Mouse (Mus musculus): ENCODE data around the gene Slc25a44. TPM values are rescaled to one million over a fixed set of nuclear protein-coding genes. Genes with fewer than 3 reads are reported as not detected.
A peak's percentile ranks its signal among the peaks of the same experiment; 100 is the strongest.

Gene Slc25a44
- polyA plus RNA-seq, 1 experiment from 2014 or later, result 24.9 TPM

DNA sequence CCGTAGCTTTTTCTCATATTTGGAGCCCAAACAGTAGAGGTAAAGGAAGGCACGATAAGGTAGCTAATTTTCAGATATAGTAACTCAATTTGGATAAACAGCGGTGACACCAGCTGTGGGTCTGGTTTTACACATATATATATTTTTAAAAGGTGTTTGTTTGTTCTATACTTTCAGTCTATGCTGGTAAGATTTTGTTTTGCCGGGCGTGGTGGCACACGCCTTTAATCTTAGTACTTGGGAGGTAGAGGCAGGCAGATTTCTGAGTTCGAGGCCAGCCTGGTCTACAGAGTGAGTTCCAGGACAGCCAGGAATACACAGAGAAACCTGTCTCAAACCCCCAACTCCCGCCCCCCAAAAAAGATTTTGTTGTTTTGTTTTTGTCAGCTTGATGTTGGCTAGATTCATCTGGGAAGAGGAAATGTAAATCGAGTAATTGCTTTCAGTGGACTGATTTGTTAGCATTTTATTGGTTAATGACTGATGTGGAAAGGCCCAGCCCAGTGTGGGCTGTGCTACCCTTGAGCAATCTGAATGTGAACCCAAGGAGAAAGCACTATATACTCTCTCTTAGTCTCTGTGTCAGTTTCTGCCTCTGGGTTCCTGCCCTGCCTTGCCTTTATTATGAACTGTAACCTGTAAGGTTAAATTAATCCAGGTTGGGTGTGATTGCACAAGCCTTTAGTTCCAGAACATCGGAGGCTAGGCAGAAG is 925 bp upstream of the Slc25a44 start:
- H3K4me3 ChIP-seq, result no peak overlapping the region
- WGBS, result 89% methylated on average over 10 of the region's 10 CpGs

DNA sequence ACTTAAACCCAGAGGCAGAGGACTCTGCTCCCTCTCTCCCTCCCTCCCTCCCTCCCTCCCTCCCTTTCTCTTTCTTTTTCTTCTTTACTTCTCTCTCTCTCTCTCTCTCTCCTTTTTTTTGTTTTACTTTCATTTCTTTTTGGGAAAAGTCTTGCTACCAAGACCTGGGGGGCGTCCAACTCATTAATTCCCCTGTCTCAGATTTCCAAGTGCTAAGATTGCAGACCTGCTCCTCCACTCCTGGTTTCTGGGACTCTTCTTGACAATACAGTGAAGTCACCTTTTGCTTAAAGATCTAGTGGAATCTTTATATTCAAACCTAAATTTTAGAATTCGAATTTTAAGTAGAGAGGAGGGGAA is 371 bp upstream of the Slc25a44 start:
- H3K4me1 ChIP-seq, result peaks cover 28% of the 10 kb centered on the region
- H3K27me3 ChIP-seq, result no peaks in the 10 kb centered on the region
- H3K9ac ChIP-seq, result no peak overlapping the region
- no peaks in the 10 kb centered on the region for H3K9me3 ChIP-seq (replicated peaks)
- peaks cover 11% of the 10 kb centered on the region for H3K36me3 ChIP-seq
- H3K4me2 ChIP-seq (replicated peaks), result peak overlapping the region; percentile 93
- no peak for ATAC-seq (ENCODE audit: low FRiP score)
- H3K4me3 ChIP-seq, result peak overlapping the region; percentile 81; the same call in 1 of the 2 replicates
- WGBS, result 10% methylated on average over 2 of the region's 2 CpGs
- no peak overlapping the region for H3K27ac ChIP-seq

More for the DNA sequence above, 925 bp upstream of the Slc25a44 start:
- Histone ChIP-seq H3K36me3 (peaks cover 6% of the 10 kb centered on the region), H3K27me3 (no peaks in the 10 kb centered on the region), H3K4me2 (replicated peaks) (no peak overlapping the region), H3K4me1 (peaks cover 28% of the 10 kb centered on the region), H3K9ac (no peak overlapping the region), H3K9me3 (replicated peaks) (no peaks in the 10 kb centered on the region), H3K27ac (no peak overlapping the region)
- no peak for ATAC-seq (ENCODE audit: low FRiP score)

DNA sequence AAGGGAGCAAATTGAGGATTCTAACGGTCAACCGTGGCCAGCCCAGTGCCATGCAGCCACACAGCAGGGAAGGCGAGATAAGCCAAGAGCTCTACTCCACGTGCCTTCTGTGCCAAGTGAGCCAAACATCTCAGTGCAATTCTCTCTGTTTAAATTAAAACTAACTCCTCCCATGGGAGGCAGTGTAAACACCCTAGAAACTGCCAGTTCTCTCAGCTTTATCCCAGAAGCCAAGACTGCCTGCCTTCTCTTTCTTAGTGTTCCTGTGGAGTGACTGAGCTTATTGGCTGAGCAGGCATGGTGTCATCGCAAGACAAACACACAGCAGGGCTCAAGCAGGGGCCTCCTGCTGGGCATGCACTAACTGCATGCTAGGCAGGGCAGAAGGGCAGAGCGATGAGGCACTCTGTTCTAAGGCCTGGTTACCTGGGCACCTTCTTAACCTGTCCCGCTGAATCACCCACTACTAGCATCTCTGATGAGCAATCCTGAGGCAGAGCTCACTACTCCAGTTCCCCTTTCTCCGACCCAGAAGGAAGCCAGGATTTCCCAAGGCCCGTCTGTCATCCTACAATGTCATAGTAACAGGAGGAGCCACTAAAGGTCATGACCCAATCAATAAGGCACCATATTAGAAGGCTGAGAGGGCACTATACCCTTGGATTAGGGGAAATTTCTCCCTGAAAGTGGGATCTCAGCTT is 2.8 kb downstream of the Slc25a44 start:
- WGBS, result 26% methylated on average over 9 of the region's 9 CpGs
- Histone ChIP-seq H3K4me3 (no peak overlapping the region), H3K4me2 (replicated peaks) (no peak overlapping the region), H3K9ac (peak overlapping the region; percentile 13; the same call in 1 of the 2 replicates), H3K4me1 (peaks cover 28% of the 10 kb centered on the region), H3K27ac (no peak overlapping the region), H3K27me3 (no peaks in the 10 kb centered on the region), H3K9me3 (replicated peaks) (no peaks in the 10 kb centered on the region), H3K36me3 (peaks cover 43% of the 10 kb centered on the region)
- no peak for ATAC-seq (ENCODE audit: low FRiP score)

DNA sequence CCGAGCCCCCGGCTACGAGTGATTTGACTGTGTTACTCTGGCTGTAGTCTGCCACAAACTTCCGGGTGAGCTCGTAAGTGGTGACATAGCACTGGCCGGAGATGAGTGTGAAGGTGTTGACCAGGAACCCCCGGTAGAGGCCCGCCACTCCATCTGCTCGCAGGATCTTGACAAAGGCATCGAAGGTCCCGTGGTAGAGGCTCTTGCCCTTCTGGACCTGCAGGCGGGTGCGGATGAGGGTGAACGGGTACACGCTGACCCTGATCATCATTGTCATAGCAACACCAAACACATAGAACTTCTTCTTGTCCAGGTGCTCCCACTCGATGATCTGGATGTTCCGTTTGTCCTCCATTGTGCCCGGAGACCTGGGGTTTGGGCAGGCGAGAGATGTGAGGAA is 4.2 kb downstream of the Slc25a44 start:
- H3K4me2 ChIP-seq (replicated peaks), result no peak overlapping the region
- H3K4me3 ChIP-seq, result no peak overlapping the region
- no peaks in the 10 kb centered on the region for H3K9me3 ChIP-seq (replicated peaks)
- H3K36me3 ChIP-seq, result peaks cover 52% of the 10 kb centered on the region
- ATAC-seq (ENCODE audit: low FRiP score), result no peak
- H3K27me3 ChIP-seq, result no peaks in the 10 kb centered on the region
- H3K27ac ChIP-seq, result no peak overlapping the region
- peaks cover 28% of the 10 kb centered on the region for H3K4me1 ChIP-seq
- WGBS, result 96% methylated on average over 19 of the region's 19 CpGs
- no peak overlapping the region for H3K9ac ChIP-seq

DNA sequence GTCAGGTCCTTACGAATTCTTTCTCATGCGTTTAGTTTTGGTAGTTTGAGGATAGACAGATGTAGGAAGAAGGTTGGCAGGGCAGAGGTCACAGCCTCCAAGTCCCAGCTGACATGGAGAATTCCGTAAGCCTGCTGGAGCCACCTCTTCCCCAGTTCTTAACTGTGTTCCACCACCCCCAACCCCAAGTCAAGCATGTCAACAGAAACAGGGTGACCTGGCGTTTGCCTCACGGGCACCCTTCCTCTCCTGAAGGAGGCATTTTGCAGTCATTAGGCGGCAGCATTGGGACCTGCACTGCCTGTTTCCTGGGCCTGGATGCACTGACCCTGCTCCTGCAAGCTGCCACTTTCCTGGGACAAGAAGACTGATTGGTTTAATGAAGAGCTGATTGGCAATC is 6.9 kb downstream of the Slc25a44 start:
- ATAC-seq (ENCODE audit: low FRiP score), result no peak
- H3K9me3 ChIP-seq (replicated peaks), result no peaks in the 10 kb centered on the region
- H3K27ac ChIP-seq, result no peak overlapping the region
- H3K9ac ChIP-seq, result no peak overlapping the region
- no peak overlapping the region for H3K4me2 ChIP-seq (replicated peaks)
- H3K27me3 ChIP-seq, result no peaks in the 10 kb centered on the region
- peaks cover 14% of the 10 kb centered on the region for H3K4me1 ChIP-seq
- peaks cover 66% of the 10 kb centered on the region for H3K36me3 ChIP-seq
- no peak overlapping the region for H3K4me3 ChIP-seq
- WGBS, result 87% methylated on average over 6 of the region's 6 CpGs

DNA sequence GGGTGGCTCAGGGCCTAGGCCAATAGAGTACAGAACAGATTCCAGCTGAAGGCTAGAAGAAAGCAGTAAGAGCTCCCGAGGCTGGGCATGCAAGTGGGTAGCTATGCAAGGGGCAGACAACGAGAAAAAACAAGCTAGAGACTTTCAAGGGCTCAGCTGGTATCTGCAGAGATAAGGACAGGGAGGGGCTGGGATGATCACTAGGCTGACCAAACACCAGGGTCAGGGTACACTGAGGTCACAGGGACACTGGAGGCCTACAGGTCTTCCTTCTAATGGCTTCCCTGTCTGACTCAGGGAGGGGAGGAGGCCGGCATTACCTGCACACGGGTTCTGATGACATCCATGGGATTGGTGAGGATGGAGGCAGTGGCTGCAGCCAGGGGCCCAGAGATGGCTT is 9.3 kb downstream of the Slc25a44 start:
- H3K4me2 ChIP-seq (replicated peaks), result no peak overlapping the region
- H3K36me3 ChIP-seq, result peaks cover 73% of the 10 kb centered on the region

DNA sequence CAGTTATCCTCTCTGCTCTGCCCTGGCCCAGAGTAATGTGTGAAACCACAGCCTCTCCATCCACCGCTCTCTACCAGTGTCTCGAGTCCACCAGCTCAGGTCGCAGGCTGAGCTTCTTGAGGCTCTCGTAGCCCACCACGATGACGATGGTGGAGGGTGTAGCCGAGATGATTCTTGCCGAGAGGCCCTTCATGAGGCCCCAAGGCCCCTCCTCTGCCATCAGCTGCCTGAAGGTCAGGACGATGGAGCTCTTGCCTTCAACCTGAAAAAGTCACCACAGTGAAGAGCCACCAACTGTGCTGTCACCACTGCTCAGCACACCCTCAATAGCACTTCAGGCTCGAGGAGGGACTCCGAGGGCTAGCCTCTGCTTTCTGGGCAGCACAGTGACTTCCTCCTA is 12.3 kb downstream of the Slc25a44 start:
- Histone ChIP-seq H3K4me3 (no peak overlapping the region), H3K4me2 (replicated peaks) (no peak overlapping the region), H3K27ac (no peak overlapping the region), H3K27me3 (no peaks in the 10 kb centered on the region), H3K9ac (no peak overlapping the region), H3K4me1 (peaks cover 22% of the 10 kb centered on the region), H3K9me3 (replicated peaks) (no peaks in the 10 kb centered on the region), H3K36me3 (peaks cover 43% of the 10 kb centered on the region)
- 91% methylated on average over 11 of the region's 11 CpGs for WGBS
- ATAC-seq (ENCODE audit: low FRiP score), result no peak

More for the DNA sequence above, 9.3 kb downstream of the Slc25a44 start:
- Histone ChIP-seq H3K27me3 (no peaks in the 10 kb centered on the region), H3K9ac (no peak overlapping the region), H3K4me3 (no peak overlapping the region), H3K9me3 (replicated peaks) (no peaks in the 10 kb centered on the region), H3K27ac (no peak overlapping the region), H3K4me1 (peaks cover 5% of the 10 kb centered on the region)
- 79% methylated on average over 4 of the region's 4 CpGs for WGBS
- no peak for ATAC-seq (ENCODE audit: low FRiP score)

DNA sequence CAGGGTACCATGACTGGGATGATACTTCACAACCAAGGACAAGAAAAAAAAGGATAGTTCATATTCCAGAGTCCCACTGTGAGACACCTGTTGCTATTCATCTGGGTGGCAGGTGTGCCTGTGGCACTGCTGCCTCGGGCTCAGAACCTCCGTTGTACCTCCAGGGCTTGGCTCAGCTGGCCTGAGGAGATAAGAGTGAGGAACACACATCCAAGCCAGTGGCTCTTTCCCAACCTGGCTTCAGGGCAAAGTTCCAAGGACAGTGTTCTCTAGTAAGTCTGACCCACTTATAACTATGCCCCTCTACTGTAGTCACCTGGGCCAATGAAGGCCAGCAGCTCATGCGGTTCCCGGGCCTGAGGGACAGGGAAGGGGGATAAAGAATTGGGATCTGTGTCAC is 13.3 kb downstream of the Slc25a44 start:
- WGBS, result 92% methylated on average over 4 of the region's 4 CpGs
- Histone ChIP-seq H3K4me3 (no peak overlapping the region), H3K9ac (no peak overlapping the region), H3K27me3 (no peaks in the 10 kb centered on the region), H3K9me3 (replicated peaks) (no peaks in the 10 kb centered on the region), H3K4me2 (replicated peaks) (no peak overlapping the region), H3K4me1 (peaks cover 22% of the 10 kb centered on the region), H3K36me3 (peaks cover 34% of the 10 kb centered on the region), H3K27ac (no peak overlapping the region)
- ATAC-seq (ENCODE audit: low FRiP score), result no peak

DNA sequence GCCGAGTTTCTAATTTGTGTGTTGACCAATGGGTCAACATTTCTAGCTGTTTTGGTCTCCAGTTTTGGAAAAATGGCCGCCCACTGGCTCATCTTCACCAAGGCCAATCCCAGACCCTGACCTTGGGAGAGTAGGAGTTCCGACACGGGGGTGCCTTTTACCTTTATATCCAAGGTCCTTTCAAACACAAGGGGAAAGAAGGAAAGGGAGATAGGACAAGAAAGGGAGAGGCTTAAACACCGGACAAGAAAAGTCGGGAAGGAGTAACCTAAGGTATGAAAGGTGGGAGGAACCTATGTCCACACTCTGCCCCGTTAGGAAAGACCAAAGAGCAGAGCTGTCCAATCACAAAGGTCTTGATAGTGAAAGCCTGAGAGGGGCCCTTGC is 14.3 kb downstream of the Slc25a44 start:
- Histone ChIP-seq H3K27me3 (no peaks in the 10 kb centered on the region), H3K4me3 (peak overlapping the region; percentile 75), H3K4me1 (peaks cover 22% of the 10 kb centered on the region), H3K4me2 (replicated peaks) (peak overlapping the region; percentile 72), H3K36me3 (peaks cover 27% of the 10 kb centered on the region), H3K9ac (0 out of 2 replicates have a peak overlapping the region, but pooled peaks have one; percentile 86), H3K9me3 (replicated peaks) (no peaks in the 10 kb centered on the region), H3K27ac (peak overlapping the region; percentile 85)
- ATAC-seq (ENCODE audit: low FRiP score), result no peak
- 34% methylated on average over 7 of the region's 7 CpGs for WGBS

DNA sequence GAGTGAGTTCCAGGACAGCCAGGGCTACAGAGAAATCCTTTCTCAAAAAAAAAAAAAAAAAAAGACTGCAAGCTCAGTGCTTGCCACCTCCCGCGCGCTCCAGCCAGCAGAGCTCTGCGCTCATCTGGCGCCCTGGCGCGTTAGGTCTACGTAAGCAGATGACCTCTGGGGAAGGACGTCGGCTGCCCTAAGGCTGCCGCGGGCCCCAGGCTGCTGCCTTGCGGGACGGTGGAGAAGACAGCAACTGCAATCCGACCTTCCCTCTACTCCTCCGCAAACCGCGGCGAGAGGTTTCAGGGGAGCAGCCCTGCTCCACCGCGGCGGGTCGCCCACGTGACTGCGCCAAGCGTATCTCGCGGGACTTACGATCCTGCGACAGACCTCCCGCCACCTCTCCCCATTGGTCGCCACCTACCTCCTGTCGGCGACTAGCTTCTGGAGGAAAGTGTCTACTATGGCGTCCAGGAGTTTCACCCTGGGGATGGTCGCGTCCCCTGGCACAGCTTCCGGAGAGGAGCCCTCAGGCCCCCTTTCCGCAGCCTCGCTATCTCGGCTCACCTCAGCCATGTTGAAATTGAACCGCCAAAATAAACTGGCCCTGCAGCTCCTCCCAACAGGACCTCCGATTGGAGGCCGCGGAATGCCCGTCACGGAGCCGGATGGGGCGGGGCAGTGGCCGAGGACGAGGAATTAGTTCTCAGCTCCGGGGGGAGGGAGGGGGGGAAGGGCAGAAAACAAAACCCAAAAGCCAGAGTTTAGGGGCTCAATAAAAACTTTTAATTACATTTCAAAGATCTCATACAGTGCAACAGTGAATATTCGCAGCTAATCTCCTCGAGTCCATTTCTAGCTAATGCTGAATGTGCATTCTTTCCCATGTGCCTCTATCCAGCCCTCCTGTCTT is 14.9 kb downstream of the Slc25a44 start, which contains the start of gene Pmf1:
Gene Pmf1, minus strand, starts transcription at position 591 of the 904 bp plus-strand sequence.
- peaks cover 22% of the 10 kb centered on the region for H3K4me1 ChIP-seq
- H3K36me3 ChIP-seq, result peaks cover 25% of the 10 kb centered on the region
- H3K9me3 ChIP-seq (replicated peaks), result no peaks in the 10 kb centered on the region
- WGBS, result under 1% methylated on average over 54 of the region's 54 CpGs
- H3K4me3 ChIP-seq, result peak within 1 kb of the TSS; percentile 75
- no peaks in the 10 kb centered on the region for H3K27me3 ChIP-seq
- peak within 1 kb of the TSS; percentile 85 for H3K27ac ChIP-seq
- peak within 1 kb of the TSS; percentile 86 for H3K9ac ChIP-seq
- peak within 1 kb of the TSS; percentile 72 for H3K4me2 ChIP-seq (replicated peaks)
- peak; percentile 91 for ATAC-seq (ENCODE audit: low FRiP score)

DNA sequence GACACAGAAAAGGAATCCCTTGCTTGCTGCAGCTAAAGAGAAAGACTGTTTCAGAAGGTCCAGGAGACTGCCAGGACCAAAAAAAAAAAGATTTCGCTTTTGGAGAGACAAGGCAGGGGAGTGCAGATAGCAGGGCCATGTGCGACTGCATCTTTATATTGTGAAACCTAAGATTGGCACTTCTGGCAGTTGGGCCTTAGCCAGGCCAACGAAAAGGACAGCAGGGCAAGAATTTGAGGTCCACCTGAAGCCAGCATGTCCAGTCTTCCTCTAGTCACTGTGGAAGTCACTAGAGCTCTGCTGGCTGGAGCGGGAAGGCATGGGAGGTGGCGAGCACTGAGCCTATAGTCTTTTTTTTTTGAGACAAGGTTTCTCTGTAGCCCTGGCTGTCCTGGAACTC is 16.0 kb downstream of the Slc25a44 start:
- H3K27ac ChIP-seq, result no peak overlapping the region
- H3K36me3 ChIP-seq, result peaks cover 24% of the 10 kb centered on the region
- H3K9ac ChIP-seq, result peak overlapping the region; percentile 86
- 61% methylated on average over 5 of the region's 5 CpGs for WGBS
- ATAC-seq (ENCODE audit: low FRiP score), result no peak
- no peaks in the 10 kb centered on the region for H3K27me3 ChIP-seq
- H3K4me3 ChIP-seq, result peak overlapping the region; percentile 75
- peaks cover 22% of the 10 kb centered on the region for H3K4me1 ChIP-seq
- H3K9me3 ChIP-seq (replicated peaks), result no peaks in the 10 kb centered on the region
- peak overlapping the region; percentile 72 for H3K4me2 ChIP-seq (replicated peaks)

DNA sequence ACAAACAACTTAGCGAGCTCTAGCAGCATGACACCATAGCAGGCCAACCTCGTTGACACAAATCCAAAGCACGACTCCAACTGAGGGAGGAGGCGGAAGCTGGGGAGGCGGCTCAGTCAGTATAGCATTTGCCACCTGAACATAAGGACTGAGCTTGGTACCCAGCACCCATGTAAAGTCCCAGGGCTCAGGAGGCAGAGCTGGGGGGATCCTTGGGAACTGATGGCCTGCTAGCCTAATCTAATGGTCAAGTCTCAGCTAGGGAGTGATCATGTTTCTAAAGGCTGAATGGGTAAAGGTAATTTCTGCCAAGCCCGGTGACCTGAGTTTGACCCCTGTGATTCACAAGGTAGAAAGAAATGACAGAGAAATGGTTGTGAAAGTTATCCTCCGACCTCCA is 17.4 kb downstream of the Slc25a44 start:
- 50% methylated on average over 7 of the region's 7 CpGs for WGBS
- Histone ChIP-seq H3K4me2 (replicated peaks) (no peak overlapping the region), H3K4me3 (no peak overlapping the region), H3K27me3 (no peaks in the 10 kb centered on the region), H3K36me3 (peaks cover 10% of the 10 kb centered on the region; the same call in 1 of the 2 replicates), H3K27ac (no peak overlapping the region; the same call in 1 of the 2 replicates), H3K4me1 (peaks cover 22% of the 10 kb centered on the region), H3K9me3 (replicated peaks) (no peaks in the 10 kb centered on the region), H3K9ac (no peak overlapping the region)
- ATAC-seq (ENCODE audit: low FRiP score), result no peak

Measured in hindbrain, embryonic 12.5 days (tissue).